Mouse (Mus musculus): Measurements from ENCODE around the gene Pafah2.

- TF ChIP-seq CTCF (IDR thresholded peaks at IDR 0.05; ENCODE audit: low read depth) (no peak), EP300 (IDR thresholded peaks at IDR 0.05; ENCODE audit: low read depth) (no peak)
Measured at GRCm38 (mm10) chr4:134365280-134365679, 30.8 kb upstream of the Pafah2 start.

Measured in liver, embryonic 14.5 days (tissue).